Mouse (Mus musculus): Measurements from ENCODE around the gene Nck2.

Nck2 gene

GRCm38 (mm10) chr1:43433853-43434252 is 10.5 kb upstream of the Nck2 start:
- DNase-seq (ENCODE audit: low spot score): no peak

DNA sequence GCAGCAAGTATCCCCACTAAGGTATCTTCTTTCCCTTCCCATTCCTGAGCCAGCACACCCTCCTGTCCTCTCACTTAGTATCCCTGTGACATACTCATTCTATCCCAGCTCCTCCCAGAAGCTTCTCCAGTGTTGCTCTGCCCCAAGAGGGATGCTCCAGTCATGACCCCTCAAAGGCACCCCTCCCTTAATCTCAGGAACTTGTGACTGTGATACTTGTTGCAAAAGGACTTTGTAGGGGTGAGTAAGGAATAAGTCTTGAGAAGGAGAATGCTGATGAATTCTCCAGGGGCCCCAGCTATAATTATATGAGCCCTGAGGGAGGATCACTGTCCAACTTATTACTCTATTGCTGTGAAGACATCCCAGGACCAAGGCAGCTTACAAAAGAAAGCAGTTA is 7.8 kb upstream of the Nck2 start:
- no peak for DNase-seq (ENCODE audit: low spot score)

- DNase-seq (ENCODE audit: low spot score): no peak
Observed at GRCm38 (mm10) chr1:43439261-43439660, 5.1 kb upstream of the Nck2 start.

GRCm38 (mm10) chr1:43442568-43442967 is 1.8 kb upstream of the Nck2 start:
- no peak for DNase-seq (ENCODE audit: low spot score)

DNA sequence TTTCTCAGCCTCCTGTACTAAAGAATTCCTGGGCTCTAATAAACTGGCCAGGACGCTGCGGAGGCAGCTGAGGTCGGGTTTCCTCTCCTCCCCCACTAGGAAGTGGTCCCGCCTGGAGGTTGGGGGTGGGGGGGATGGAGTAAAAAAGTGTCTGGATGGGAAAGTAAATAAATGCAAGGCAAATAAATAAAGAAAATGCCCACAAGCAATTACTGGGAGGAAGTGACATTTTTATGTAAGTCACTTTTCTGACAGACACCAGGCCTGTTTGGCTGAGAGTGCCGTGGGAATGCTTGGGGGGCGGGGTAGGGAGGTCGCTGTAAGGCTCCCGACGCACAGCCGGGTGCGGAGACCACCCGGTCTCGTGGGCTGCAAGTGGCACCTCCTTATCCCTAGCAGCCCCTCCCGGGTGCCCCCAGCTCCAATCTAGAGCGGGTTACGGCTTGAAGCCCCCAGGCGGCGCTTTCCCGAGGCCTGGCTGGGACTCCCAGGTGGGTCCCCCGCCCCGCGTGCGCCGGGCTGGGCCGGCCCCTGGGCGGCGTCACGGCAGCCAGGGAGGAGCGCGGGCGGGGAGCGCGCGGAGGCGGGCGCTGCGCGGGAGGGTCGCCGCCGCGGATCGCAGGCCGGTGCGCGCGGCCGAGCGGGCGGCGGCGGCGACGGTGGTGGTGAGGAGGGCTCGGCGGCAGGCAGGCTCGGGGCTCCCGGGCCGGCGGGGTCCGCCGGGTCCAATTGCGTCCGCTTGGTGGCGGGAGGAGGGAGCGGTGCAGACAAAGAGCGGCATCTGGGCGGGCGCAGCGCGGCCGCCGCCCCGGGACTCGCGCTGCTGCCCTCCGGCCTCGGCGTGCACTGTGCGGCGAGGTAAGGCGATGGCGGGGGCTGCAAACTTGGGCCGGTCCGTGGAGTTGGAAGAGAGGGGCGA is 1.1 kb downstream of the Nck2 start:
- DNase-seq (ENCODE audit: low spot score): peak; percentile 56

DNA sequence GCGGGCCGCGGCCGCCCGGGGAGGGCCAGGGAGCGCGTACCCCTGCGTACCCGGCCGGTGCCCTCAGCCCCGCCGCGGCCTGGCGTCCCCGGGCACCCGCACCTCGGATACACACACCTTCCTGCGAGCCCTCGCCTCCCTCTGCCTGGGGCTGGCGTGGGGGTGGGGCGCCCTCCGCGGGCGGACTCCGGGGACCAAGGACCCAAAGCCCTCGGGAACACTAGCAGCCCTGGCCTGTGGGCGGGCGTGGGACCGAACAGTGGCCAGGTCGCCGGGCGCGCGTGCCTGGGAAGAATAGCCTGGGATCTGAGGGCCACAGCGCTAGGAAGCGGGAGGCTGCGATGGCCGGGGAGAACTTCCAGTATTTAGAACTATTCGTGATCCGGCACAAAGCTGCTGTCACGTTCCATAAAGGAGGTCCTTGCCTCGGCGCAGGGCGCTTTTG is 1.7 kb downstream of the Nck2 start:
- no peak for DNase-seq (ENCODE audit: low spot score)

DNA sequence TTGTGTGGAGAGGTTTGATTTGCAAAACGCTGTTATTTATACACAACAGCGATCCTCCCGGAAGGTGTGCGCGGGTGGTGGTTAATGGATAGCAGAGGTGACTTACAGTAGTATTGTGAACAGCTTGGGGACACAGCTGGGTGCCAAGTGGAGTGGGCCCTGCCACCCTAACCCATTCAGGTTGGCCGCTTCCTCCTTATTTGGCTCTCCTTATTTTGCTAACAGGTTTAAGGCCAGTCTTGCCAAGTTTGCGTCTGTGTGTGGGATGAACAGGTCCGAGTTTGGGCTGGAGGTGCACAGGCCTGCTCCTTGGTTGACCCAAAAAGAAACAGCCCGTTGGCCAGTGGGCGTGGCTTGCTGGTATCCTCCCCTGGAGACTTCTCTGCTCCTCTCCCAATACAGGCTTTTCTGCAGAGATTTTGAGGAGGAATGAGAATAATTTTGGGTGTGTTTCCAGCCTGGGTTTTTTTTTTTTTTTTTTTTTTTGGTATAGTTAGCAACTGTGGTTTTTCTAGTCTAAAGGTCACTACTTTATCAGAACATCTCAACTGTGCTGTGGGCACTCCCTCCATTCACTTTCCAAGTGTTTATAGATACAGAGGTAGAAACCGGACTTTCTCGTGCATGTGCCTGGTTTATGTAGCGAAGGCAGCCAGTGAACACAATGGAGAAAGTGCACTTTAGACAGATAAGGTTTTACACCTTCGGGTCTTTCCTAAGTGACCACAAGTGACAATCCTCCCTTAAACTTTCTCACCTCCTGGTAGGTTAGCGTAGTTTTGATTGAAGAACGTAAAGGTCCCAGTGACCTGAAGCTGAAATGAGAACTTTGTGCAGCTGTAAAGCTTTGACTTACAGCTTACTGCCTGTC is 2.6 kb downstream of the Nck2 start:
- no peak for DNase-seq (ENCODE audit: low spot score)

GRCm38 (mm10) chr1:43447602-43448287 is 3.4 kb downstream of the Nck2 start:
- DNase-seq (ENCODE audit: low spot score): no peak

DNA sequence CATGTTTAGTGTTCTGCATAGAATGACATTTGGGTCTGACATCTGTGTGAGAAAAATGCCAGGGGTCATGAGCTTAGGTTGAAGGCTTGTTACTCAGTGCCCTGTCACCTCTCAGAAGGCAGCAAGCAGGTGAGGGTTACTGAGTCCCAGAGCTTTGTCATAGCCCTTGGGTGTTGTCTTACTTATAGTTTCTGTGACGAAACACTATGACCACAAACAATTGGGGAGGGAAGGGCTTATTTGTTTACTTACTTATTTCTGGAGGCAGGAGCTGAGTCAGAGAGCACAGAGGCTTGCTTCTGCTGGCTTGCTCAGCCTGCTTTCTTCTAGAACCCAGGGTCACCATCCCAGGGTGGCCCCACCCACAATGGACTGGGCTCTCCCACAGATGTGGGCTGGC is 6.4 kb downstream of the Nck2 start:
- DNase-seq (ENCODE audit: low spot score): no peak

DNA sequence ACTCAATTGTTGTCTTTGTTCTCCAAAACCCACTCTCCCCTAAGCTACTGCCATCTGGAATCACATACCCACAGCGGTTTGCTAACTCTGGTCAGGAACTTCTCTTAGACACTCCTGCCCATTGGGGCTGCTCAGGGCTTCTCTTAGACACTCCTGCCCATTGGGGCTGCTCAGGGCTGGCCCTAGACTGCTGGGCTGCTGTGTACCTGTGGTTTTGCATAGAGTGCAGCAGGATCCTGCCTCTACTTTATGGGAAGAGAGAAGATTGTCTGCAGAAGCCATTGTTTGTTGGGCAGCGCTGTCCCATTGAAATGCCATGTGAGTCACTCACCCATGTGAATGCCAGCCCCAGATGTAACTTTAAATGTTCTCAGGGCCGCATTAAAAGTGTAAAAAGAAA is 9.3 kb downstream of the Nck2 start:
- no peak for DNase-seq (ENCODE audit: low spot score)

GRCm38 (mm10) chr1:43454741-43455140 is 10.4 kb downstream of the Nck2 start:
- no peak for DNase-seq (ENCODE audit: low spot score)

- no peak for DNase-seq (ENCODE audit: low spot score)
Observed at GRCm38 (mm10) chr1:43455196-43455595, 10.8 kb downstream of the Nck2 start.

DNA sequence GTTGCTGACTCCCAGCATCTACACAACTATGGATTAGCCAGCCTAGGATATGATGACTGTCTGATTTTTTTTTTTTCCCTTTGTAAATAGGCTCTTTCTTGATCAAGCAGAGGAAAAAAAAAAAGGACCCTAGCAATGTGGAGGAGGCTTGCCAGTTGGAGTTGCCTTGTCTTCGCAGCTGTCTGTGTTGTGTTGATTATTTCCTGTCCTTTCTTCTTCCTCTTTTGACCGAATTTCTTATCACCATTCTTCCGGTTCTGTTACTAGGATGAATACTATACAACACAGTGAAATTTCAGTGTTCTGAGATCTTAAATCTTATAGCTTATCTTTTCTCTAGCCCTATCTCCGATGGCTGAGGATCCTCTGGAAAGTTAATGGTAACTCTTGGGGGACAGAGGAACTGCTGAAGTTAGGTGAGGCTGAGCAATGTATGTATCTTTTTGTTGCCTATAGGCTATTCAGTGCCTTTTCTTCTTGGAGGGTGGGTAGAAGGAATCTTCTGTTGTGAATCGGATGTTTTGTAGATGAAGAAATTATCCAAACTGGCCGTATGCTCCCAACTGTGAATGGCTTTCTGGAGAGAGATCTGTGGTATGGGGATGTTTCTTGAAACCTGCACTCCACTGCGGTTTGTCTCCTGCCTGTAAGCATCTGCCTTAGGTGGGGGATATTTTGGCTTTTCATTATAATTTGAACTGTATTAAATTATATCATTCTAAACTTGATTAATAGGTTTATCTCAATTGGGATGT is 12.8 kb downstream of the Nck2 start:
- DNase-seq (ENCODE audit: low spot score): no peak

DNA sequence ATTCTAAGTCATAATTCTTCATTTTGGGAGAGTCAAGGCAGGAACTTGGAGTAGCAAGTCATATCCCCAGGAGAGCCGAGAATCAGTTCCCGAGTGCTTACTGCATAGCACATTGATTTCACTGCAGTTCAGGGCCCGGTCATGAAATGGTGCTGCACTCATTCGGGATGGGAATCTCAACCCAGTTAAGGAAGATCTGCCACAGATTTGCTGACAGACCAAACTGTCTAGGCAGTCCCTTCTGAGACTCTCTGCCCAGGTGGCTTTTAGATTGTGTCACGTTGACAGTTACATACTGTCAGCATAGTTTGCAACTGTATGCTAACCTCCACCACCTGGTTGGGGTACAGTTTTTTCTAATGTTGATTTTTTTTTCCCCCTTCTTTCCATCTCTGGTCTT is 16.1 kb downstream of the Nck2 start:
- no peak for DNase-seq (ENCODE audit: low spot score)

GRCm38 (mm10) chr1:43462666-43463065 is 18.3 kb downstream of the Nck2 start:
- DNase-seq (ENCODE audit: low spot score): no peak

GRCm38 (mm10) chr1:43463941-43464682 is 19.7 kb downstream of the Nck2 start:
- no peak for DNase-seq (ENCODE audit: low spot score)

- no peak for DNase-seq (ENCODE audit: low spot score)
Observed at GRCm38 (mm10) chr1:43464976-43465375, 20.6 kb downstream of the Nck2 start.

DNA sequence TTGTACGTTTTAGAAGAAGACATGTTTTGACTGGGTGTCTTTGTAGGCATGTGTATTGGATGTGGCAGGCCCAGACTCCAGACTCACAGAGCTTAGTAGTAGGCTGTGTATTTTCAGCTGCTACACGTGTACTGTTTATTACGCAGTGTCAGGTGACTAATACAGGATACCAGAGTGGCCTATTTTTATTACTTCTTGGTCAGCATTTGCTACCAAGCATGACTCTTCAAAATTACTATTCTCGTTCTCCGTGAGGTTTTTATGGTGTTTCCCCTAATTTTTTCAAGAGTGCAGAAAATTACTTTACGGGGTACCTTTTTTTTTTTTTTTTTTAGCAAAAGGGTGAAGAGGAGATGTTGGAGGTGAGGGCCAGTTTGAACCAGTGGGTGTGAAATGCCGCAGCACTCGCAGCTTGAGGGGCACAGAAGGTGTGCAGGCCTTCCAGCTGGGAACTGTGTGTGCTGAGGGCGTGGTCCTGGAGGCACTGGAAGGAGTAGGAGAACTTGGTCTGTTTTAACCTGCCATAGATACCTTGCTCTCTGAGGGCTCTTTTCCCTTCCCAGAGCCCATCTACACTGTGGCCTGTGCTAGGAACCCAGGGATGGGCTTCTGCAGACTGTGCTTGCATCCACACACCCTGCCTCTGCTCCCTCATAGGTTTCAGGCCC is 21.7 kb downstream of the Nck2 start:
- no peak for DNase-seq (ENCODE audit: low spot score)

DNA sequence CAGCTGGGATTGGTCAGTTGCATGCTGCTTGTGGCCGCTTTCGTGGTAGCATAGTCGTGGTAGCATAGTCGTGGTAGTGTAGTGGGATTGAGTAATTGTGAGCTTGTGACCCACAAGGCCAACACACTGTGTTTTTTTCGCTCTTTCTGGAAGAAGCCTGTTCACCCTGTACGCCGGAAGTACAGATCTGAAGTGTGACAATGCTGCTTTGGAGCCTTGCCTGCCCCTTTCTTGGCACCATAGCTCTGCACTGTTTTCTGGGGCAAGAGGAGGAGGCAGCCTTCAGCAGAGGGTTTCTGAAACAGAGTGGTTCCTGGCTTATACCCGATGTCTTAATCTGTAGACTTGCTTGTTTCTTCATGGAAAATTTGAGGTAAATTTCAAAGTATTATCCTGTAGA is 23.3 kb downstream of the Nck2 start:
- no peak for DNase-seq (ENCODE audit: low spot score)

- no peak for DNase-seq (ENCODE audit: low spot score)
Observed at GRCm38 (mm10) chr1:43468207-43468606, 23.8 kb downstream of the Nck2 start.
